Mouse (Mus musculus) heart, embryonic 11.5 days (tissue): Measurements from ENCODE around the gene Zfyve21. TPM values are rescaled to one million over a fixed set of nuclear protein-coding genes. Genes with fewer than 3 reads are reported as not detected.

Experiments
- ATAC-seq: fragments of 200-750 bp; cut with Nextera tagmentation; replicated peaks from 2 replicates; pipeline ENCODE4 v1.8.0; 2017; ENCODE audit warnings: moderate library complexity; ENCODE audit not compliant: insufficient number of reproducible peaks, low FRiP score, low TSS enrichment
- H3K27ac ChIP-seq: fragments of 300-500 bp; sonication (generic); 2 replicates; pipeline ENCODE4 v1.5.1; 2014; ENCODE audit warnings: mild to moderate bottlenecking, low read depth, low read length
- H3K27me3 ChIP-seq: fragments of 300-500 bp; sonication (generic); 2 replicates; pipeline ENCODE4 v1.6.1; 2014; ENCODE audit warnings: mild to moderate bottlenecking, low read length, mixed read lengths; ENCODE audit not compliant: control insufficient read depth, insufficient read depth
- H3K36me3 ChIP-seq: fragments of 300-500 bp; sonication (generic); 2 replicates; pipeline ENCODE4 v1.6.1; 2014; ENCODE audit warnings: mild to moderate bottlenecking, low read length, moderate library complexity, mixed read lengths; ENCODE audit not compliant: control insufficient read depth, insufficient read depth
- H3K4me1 ChIP-seq: fragments of 300-500 bp; sonication (generic); 2 replicates; pipeline ENCODE4 v1.6.1; 2014; ENCODE audit warnings: low read length; ENCODE audit not compliant: control insufficient read depth, insufficient read depth
- H3K4me2 ChIP-seq: fragments of 300-500 bp; sonication (generic); 2 replicates; pipeline ENCODE4 v1.6.1; 2014; ENCODE audit warnings: mild to moderate bottlenecking, moderate library complexity
- H3K4me3 ChIP-seq: fragments of 300-500 bp; sonication (generic); 2 replicates; pipeline ENCODE4 v1.5.1; 2014; ENCODE audit warnings: low read depth, low read length
- H3K9ac ChIP-seq: fragments of 300-500 bp; sonication (generic); 2 replicates; pipeline ENCODE4 v1.6.1; 2014; ENCODE audit warnings: mild to moderate bottlenecking, low read depth, low read length, moderate library complexity
- H3K9me3 ChIP-seq: fragments of 300-500 bp; sonication (generic); replicated peaks from 2 replicates; pipeline ENCODE4 v1.6.1; 2016; ENCODE audit warnings: low read length; ENCODE audit not compliant: control insufficient read depth
- WGBS: fragments of 180-500 bp; shearing (Covaris S2); extraction: QIAGEN DNeasy Blood & Tissue Kit; methylation state at CpG from one replicate; pipeline ENCODE4 v1.1.7; 2014; ENCODE audit not compliant: insufficient replicate concordance; 5-methylcytosine and 5-hydroxymethylcytosine counted together
- polyA plus RNA-seq: library from polyadenylated mRNA; unstranded; fragments of >200 nt; fragmentation: Nextera tagmentation; extraction: Ambion mirVana; gene quantifications from 2 replicates; pipeline ENCODE4 v1.2.1, GENCODE M21; 2014

Zfyve21 gene
- polyA plus RNA-seq, 1 experiment from 2014 or later: 83.3 TPM

GRCm38 (mm10) chr12:111774845-111775244 lies 39.1 kb upstream of the Zfyve21 start:
- Histone ChIP-seq H3K9me3 (no peaks in the 10 kb centered on the region), H3K4me1 (peaks cover 8% of the 10 kb centered on the region), H3K27ac (no peak overlapping the region), H3K9ac (no peak overlapping the region), H3K4me3 (no peak overlapping the region), H3K4me2 (no peak overlapping the region), H3K27me3 (no peaks in the 10 kb centered on the region), H3K36me3 (peaks cover 55% of the 10 kb centered on the region)
- no peak for ATAC-seq
- 77% methylated on average over 15 of the region's 15 CpGs for WGBS

GRCm38 (mm10) chr12:111777919-111778318 lies 36.1 kb upstream of the Zfyve21 start:
- WGBS: 93% methylated on average over 13 of the region's 13 CpGs
- no peak for ATAC-seq
- no peak overlapping the region for H3K27ac ChIP-seq
- no peak overlapping the region for H3K4me3 ChIP-seq
- H3K27me3 ChIP-seq: no peaks in the 10 kb centered on the region
- H3K9me3 ChIP-seq: no peaks in the 10 kb centered on the region
- no peak overlapping the region for H3K4me2 ChIP-seq
- H3K4me1 ChIP-seq: peaks cover 2% of the 10 kb centered on the region; the same call in 1 of the 2 replicates
- H3K9ac ChIP-seq: no peak overlapping the region
- H3K36me3 ChIP-seq: peaks cover 66% of the 10 kb centered on the region

GRCm38 (mm10) chr12:111779544-111779943 lies 34.4 kb upstream of the Zfyve21 start:
- H3K4me1 ChIP-seq: peaks cover 2% of the 10 kb centered on the region; the same call in 1 of the 2 replicates
- no peak overlapping the region for H3K27ac ChIP-seq
- no peaks in the 10 kb centered on the region for H3K27me3 ChIP-seq
- peaks cover 60% of the 10 kb centered on the region for H3K36me3 ChIP-seq
- WGBS: 96% methylated on average over 1 of the region's 1 CpGs
- no peaks in the 10 kb centered on the region for H3K9me3 ChIP-seq
- H3K4me3 ChIP-seq: no peak overlapping the region
- H3K4me2 ChIP-seq: no peak overlapping the region
- no peak overlapping the region for H3K9ac ChIP-seq
- no peak for ATAC-seq

GRCm38 (mm10) chr12:111785174-111785573 lies 28.8 kb upstream of the Zfyve21 start:
- H3K4me2 ChIP-seq: no peak overlapping the region
- no peaks in the 10 kb centered on the region for H3K27me3 ChIP-seq
- H3K4me1 ChIP-seq: no peaks in the 10 kb centered on the region; the same call in 1 of the 2 replicates
- no peak overlapping the region for H3K9ac ChIP-seq
- peaks cover 58% of the 10 kb centered on the region for H3K36me3 ChIP-seq
- no peaks in the 10 kb centered on the region for H3K9me3 ChIP-seq
- H3K4me3 ChIP-seq: no peak overlapping the region
- ATAC-seq: no peak
- H3K27ac ChIP-seq: no peak overlapping the region
- WGBS: 69% methylated on average over 15 of the region's 15 CpGs

- no peaks in the 10 kb centered on the region for H3K27me3 ChIP-seq
- H3K36me3 ChIP-seq: peaks cover 60% of the 10 kb centered on the region
- H3K4me3 ChIP-seq: no peak overlapping the region
- 50% methylated on average over 6 of the region's 6 CpGs for WGBS
- no peak for ATAC-seq
- no peak overlapping the region for H3K4me2 ChIP-seq
- H3K9me3 ChIP-seq: no peaks in the 10 kb centered on the region
- H3K9ac ChIP-seq: no peak overlapping the region
- no peaks in the 10 kb centered on the region; the same call in 1 of the 2 replicates for H3K4me1 ChIP-seq
- no peak overlapping the region for H3K27ac ChIP-seq
Measured at GRCm38 (mm10) chr12:111787015-111787414, 27.0 kb upstream of the Zfyve21 start.

- Histone ChIP-seq H3K9me3 (no peaks in the 10 kb centered on the region), H3K4me1 (no peaks in the 10 kb centered on the region; the same call in 1 of the 2 replicates), H3K4me2 (no peak overlapping the region), H3K27ac (no peak overlapping the region), H3K4me3 (no peak overlapping the region), H3K9ac (no peak overlapping the region), H3K27me3 (no peaks in the 10 kb centered on the region), H3K36me3 (peaks cover 55% of the 10 kb centered on the region)
- ATAC-seq: no peak
- WGBS: 85% methylated on average over 5 of the region's 5 CpGs
Measured at GRCm38 (mm10) chr12:111790090-111790489, 23.9 kb upstream of the Zfyve21 start.

- Histone ChIP-seq H3K4me2 (no peak overlapping the region), H3K36me3 (peaks cover 54% of the 10 kb centered on the region), H3K9ac (no peak overlapping the region), H3K27me3 (no peaks in the 10 kb centered on the region), H3K4me1 (no peaks in the 10 kb centered on the region; the same call in 1 of the 2 replicates), H3K9me3 (no peaks in the 10 kb centered on the region), H3K27ac (no peak overlapping the region), H3K4me3 (no peak overlapping the region)
- WGBS: 88% methylated on average over 7 of the region's 7 CpGs
- no peak for ATAC-seq
Measured at GRCm38 (mm10) chr12:111790631-111791030, 23.3 kb upstream of the Zfyve21 start.

- no peak overlapping the region for H3K4me2 ChIP-seq
- no peaks in the 10 kb centered on the region; the same call in 1 of the 2 replicates for H3K4me1 ChIP-seq
- H3K36me3 ChIP-seq: peaks cover 53% of the 10 kb centered on the region
- H3K27me3 ChIP-seq: no peaks in the 10 kb centered on the region
- no peaks in the 10 kb centered on the region for H3K9me3 ChIP-seq
- ATAC-seq: no peak
- H3K27ac ChIP-seq: no peak overlapping the region
- 88% methylated on average over 13 of the region's 13 CpGs for WGBS
- no peak overlapping the region for H3K4me3 ChIP-seq
- no peak overlapping the region for H3K9ac ChIP-seq
Measured at GRCm38 (mm10) chr12:111791474-111792104, 22.4 kb upstream of the Zfyve21 start.

GRCm38 (mm10) chr12:111794102-111794501 lies 19.9 kb upstream of the Zfyve21 start:
- H3K9ac ChIP-seq: no peak overlapping the region
- no peaks in the 10 kb centered on the region for H3K27me3 ChIP-seq
- no peaks in the 10 kb centered on the region for H3K9me3 ChIP-seq
- peaks cover 43% of the 10 kb centered on the region for H3K36me3 ChIP-seq
- no peak overlapping the region for H3K27ac ChIP-seq
- no peak overlapping the region for H3K4me2 ChIP-seq
- H3K4me1 ChIP-seq: no peaks in the 10 kb centered on the region
- WGBS: 70% methylated on average over 22 of the region's 22 CpGs
- H3K4me3 ChIP-seq: no peak overlapping the region
- ATAC-seq: no peak
